Mouse (Mus musculus) embryonic facial prominence, embryonic 10.5 days (tissue): ENCODE results near the gene Grasp. TPM values are rescaled to one million over a fixed set of nuclear protein-coding genes. Genes with fewer than 3 reads are reported as not detected.

Experiments used
- DNase-seq: peaks from one replicate; pipeline ENCODE4 v3.0.0-alpha.2; 2017; ENCODE audit warnings: low spot score
- H3K27ac ChIP-seq: fragments of 300-500 bp; sonication (generic); replicated peaks from 2 replicates; pipeline ENCODE4 v1.5.1; 2016; ENCODE audit warnings: mild to moderate bottlenecking
- H3K27me3 ChIP-seq: fragments of 300-500 bp; sonication (generic); replicated peaks from 2 replicates; pipeline ENCODE4 v1.6.1; 2016; ENCODE audit warnings: low read depth, mild to moderate bottlenecking; ENCODE audit not compliant: poor library complexity, severe bottlenecking
- H3K36me3 ChIP-seq: fragments of 300-500 bp; sonication (generic); replicated peaks from 2 replicates; pipeline ENCODE4 v1.6.1; 2016; ENCODE audit warnings: mild to moderate bottlenecking, moderate library complexity
- H3K4me1 ChIP-seq: fragments of 300-500 bp; sonication (generic); 2 replicates; pipeline ENCODE4 v1.6.1; 2016
- H3K4me3 ChIP-seq: fragments of 300-500 bp; sonication (generic); 2 replicates; pipeline ENCODE4 v1.5.1; 2016; ENCODE audit warnings: mild to moderate bottlenecking, moderate library complexity
- H3K9me3 ChIP-seq: fragments of 300-500 bp; sonication (generic); 2 replicates; pipeline ENCODE4 v1.6.1; 2016; ENCODE audit warnings: mild to moderate bottlenecking
- WGBS: fragments of 180-500 bp; shearing (Covaris S2); methylation state at CpG from one replicate; pipeline ENCODE4 v1.1.7; 2016; 5-methylcytosine and 5-hydroxymethylcytosine counted together
- polyA plus RNA-seq: library from polyadenylated mRNA; unstranded; fragments of >200 nt; fragmentation: Nextera tagmentation; extraction: Ambion mirVana; gene quantifications from 2 replicates; pipeline ENCODE4 v1.2.1, GENCODE M21; 2016

The Grasp gene
- polyA plus RNA-seq, 1 experiment from 2014 or later: 6.7 TPM

GRCm38 (mm10) chr15:101233641-101234275, 9.8 kb downstream of the Grasp start:
- peaks cover 42% of the 10 kb centered on the region for H3K36me3 ChIP-seq
- peak overlapping the region; percentile 40; the same call in 1 of the 2 replicates for H3K27ac ChIP-seq
- H3K9me3 ChIP-seq: peaks cover 6% of the 10 kb centered on the region; the same call in 1 of the 2 replicates
- H3K4me1 ChIP-seq: peaks cover 62% of the 10 kb centered on the region
- no peak for DNase-seq
- peaks cover 46% of the 10 kb centered on the region for H3K27me3 ChIP-seq
- H3K4me3 ChIP-seq: no peak overlapping the region
- 23% methylated on average over 11 of the region's 11 CpGs for WGBS

- H3K27ac ChIP-seq: no peak overlapping the region
- 73% methylated on average over 10 of the region's 10 CpGs for WGBS
- DNase-seq: no peak
Observed at GRCm38 (mm10) chr15:101234611-101235341, 10.8 kb downstream of the Grasp start.

GRCm38 (mm10) chr15:101235342-101235698, 11.3 kb downstream of the Grasp start:
- Histone ChIP-seq H3K27me3 (peaks cover 47% of the 10 kb centered on the region), H3K36me3 (peaks cover 27% of the 10 kb centered on the region), H3K4me3 (0 out of 2 replicates have a peak overlapping the region, but pooled peaks have one; percentile 1), H3K27ac (0 out of 2 replicates have a peak overlapping the region, but pooled peaks have one; percentile 20), H3K4me1 (peaks cover 62% of the 10 kb centered on the region), H3K9me3 (peaks cover 6% of the 10 kb centered on the region; the same call in 1 of the 2 replicates)
- WGBS: 40% methylated on average over 5 of the region's 5 CpGs
- DNase-seq: no peak

More at GRCm38 (mm10) chr15:101234611-101235341, 10.8 kb downstream of the Grasp start:
- H3K4me3 ChIP-seq: no peak overlapping the region
- H3K27me3 ChIP-seq: peaks cover 49% of the 10 kb centered on the region
- peaks cover 62% of the 10 kb centered on the region for H3K4me1 ChIP-seq
- H3K9me3 ChIP-seq: peaks cover 6% of the 10 kb centered on the region; the same call in 1 of the 2 replicates
- H3K36me3 ChIP-seq: peaks cover 32% of the 10 kb centered on the region

- DNase-seq: no peak
- peaks cover 22% of the 10 kb centered on the region for H3K36me3 ChIP-seq
- peaks cover 42% of the 10 kb centered on the region for H3K27me3 ChIP-seq
- WGBS: 48% methylated on average over 12 of the region's 12 CpGs
- H3K4me3 ChIP-seq: 0 out of 2 replicates have a peak overlapping the region, but pooled peaks have one; percentile 1
- H3K27ac ChIP-seq: peak overlapping the region; percentile 20; the same call in 1 of the 2 replicates
- H3K9me3 ChIP-seq: peaks cover 4% of the 10 kb centered on the region; the same call in 1 of the 2 replicates
- H3K4me1 ChIP-seq: peaks cover 65% of the 10 kb centered on the region
Observed at GRCm38 (mm10) chr15:101235728-101236327, 11.8 kb downstream of the Grasp start.

- WGBS: 9% methylated on average over 3 of the region's 3 CpGs
- no peak overlapping the region for H3K27ac ChIP-seq
- H3K4me1 ChIP-seq: peaks cover 69% of the 10 kb centered on the region
- H3K4me3 ChIP-seq: no peak overlapping the region
- H3K27me3 ChIP-seq: peaks cover 40% of the 10 kb centered on the region
- peaks cover 11% of the 10 kb centered on the region for H3K36me3 ChIP-seq
- DNase-seq: peak; percentile 72
- H3K9me3 ChIP-seq: no peaks in the 10 kb centered on the region
Observed at GRCm38 (mm10) chr15:101236878-101237277, 12.9 kb downstream of the Grasp start.

- Histone ChIP-seq H3K9me3 (no peaks in the 10 kb centered on the region), H3K27me3 (peaks cover 31% of the 10 kb centered on the region), H3K36me3 (no peaks in the 10 kb centered on the region), H3K4me3 (peak overlapping the region; percentile 50), H3K4me1 (peaks cover 57% of the 10 kb centered on the region), H3K27ac (peak overlapping the region; percentile 72)
- WGBS: 5% methylated on average over 28 of the region's 28 CpGs
- peak; percentile 81 for DNase-seq
Observed at GRCm38 (mm10) chr15:101238885-101239511, 15.0 kb downstream of the Grasp start.

GRCm38 (mm10) chr15:101239821-101240220, 15.8 kb downstream of the Grasp start:
- H3K36me3 ChIP-seq: no peaks in the 10 kb centered on the region
- no peak overlapping the region for H3K4me3 ChIP-seq
- peaks cover 31% of the 10 kb centered on the region for H3K27me3 ChIP-seq
- no peaks in the 10 kb centered on the region for H3K9me3 ChIP-seq
- H3K27ac ChIP-seq: no peak overlapping the region
- DNase-seq: no peak
- H3K4me1 ChIP-seq: peaks cover 54% of the 10 kb centered on the region
- WGBS: 62% methylated on average over 8 of the region's 8 CpGs

- no peak overlapping the region for H3K27ac ChIP-seq
- 11% methylated on average over 10 of the region's 10 CpGs for WGBS
- peak overlapping the region; percentile 33; the same call in 1 of the 2 replicates for H3K4me3 ChIP-seq
Observed at GRCm38 (mm10) chr15:101240799-101241204, 16.8 kb downstream of the Grasp start.

GRCm38 (mm10) chr15:101241236-101241635, 17.2 kb downstream of the Grasp start:
- H3K27me3 ChIP-seq: peaks cover 23% of the 10 kb centered on the region
- H3K4me3 ChIP-seq: peak overlapping the region; percentile 33; the same call in 1 of the 2 replicates
- peaks cover 48% of the 10 kb centered on the region for H3K4me1 ChIP-seq
- no peaks in the 10 kb centered on the region for H3K36me3 ChIP-seq
- no peak overlapping the region for H3K27ac ChIP-seq
- 61% methylated on average over 9 of the region's 9 CpGs for WGBS
- H3K9me3 ChIP-seq: no peaks in the 10 kb centered on the region
- no peak for DNase-seq

More at GRCm38 (mm10) chr15:101240799-101241204, 16.8 kb downstream of the Grasp start:
- Histone ChIP-seq H3K27me3 (peaks cover 25% of the 10 kb centered on the region), H3K4me1 (peaks cover 48% of the 10 kb centered on the region), H3K9me3 (no peaks in the 10 kb centered on the region), H3K36me3 (no peaks in the 10 kb centered on the region)
- DNase-seq: peak; percentile 85

GRCm38 (mm10) chr15:101241853-101242252, 17.9 kb downstream of the Grasp start:
- 76% methylated on average over 9 of the region's 9 CpGs for WGBS
- Histone ChIP-seq H3K4me3 (no peak overlapping the region), H3K9me3 (no peaks in the 10 kb centered on the region), H3K27me3 (peaks cover 23% of the 10 kb centered on the region), H3K27ac (no peak overlapping the region), H3K4me1 (peaks cover 50% of the 10 kb centered on the region), H3K36me3 (no peaks in the 10 kb centered on the region)
- no peak for DNase-seq

- no peak overlapping the region; the same call in 1 of the 2 replicates for H3K27ac ChIP-seq
- 23% methylated on average over 8 of the region's 8 CpGs for WGBS
- peak; percentile 64 for DNase-seq
- H3K4me1 ChIP-seq: peaks cover 55% of the 10 kb centered on the region
- H3K9me3 ChIP-seq: no peaks in the 10 kb centered on the region
- H3K36me3 ChIP-seq: no peaks in the 10 kb centered on the region
- H3K4me3 ChIP-seq: no peak overlapping the region
- peaks cover 20% of the 10 kb centered on the region for H3K27me3 ChIP-seq
Observed at GRCm38 (mm10) chr15:101242645-101243044, 18.7 kb downstream of the Grasp start.

- H3K4me1 ChIP-seq: peaks cover 58% of the 10 kb centered on the region
Observed at GRCm38 (mm10) chr15:101244012-101244411, 20.0 kb downstream of the Grasp start.

More at GRCm38 (mm10) chr15:101244012-101244411, 20.0 kb downstream of the Grasp start:
- peaks cover 7% of the 10 kb centered on the region; the same call in 1 of the 2 replicates for H3K27me3 ChIP-seq
- no peaks in the 10 kb centered on the region for H3K36me3 ChIP-seq
- H3K27ac ChIP-seq: 0 out of 2 replicates have a peak overlapping the region, but pooled peaks have one; percentile 20
- H3K4me3 ChIP-seq: no peak overlapping the region
- 69% methylated on average over 3 of the region's 3 CpGs for WGBS
- H3K9me3 ChIP-seq: no peaks in the 10 kb centered on the region
- no peak for DNase-seq
